Mouse (Mus musculus) left cerebral cortex, postnatal 14 days (tissue): ENCODE data around the gene Rasgef1b. TPM values are rescaled to one million over a fixed set of nuclear protein-coding genes. Genes with fewer than 3 reads are reported as not detected.
A peak's percentile ranks its signal among the peaks of the same experiment; 100 is the strongest.

ENCODE experiments used
- DNase-seq, 2 experiments: peaks; one replicate each; pipeline ENCODE4 v3.0.0; 2021 to 2022; ENCODE audit warnings: low spot score in 2 of 2, mixed read lengths in 1 of 2
- intact Hi-C: fragments of 180-260 bp; cut with DNase I; formaldehyde crosslinking; loops from one replicate; pipeline ENCODE4 v1.15.1; 2025
- total RNA-seq, 2 experiments: library from RNA; stranded (reverse); gene quantifications; 2 replicates each; pipeline ENCODE4 v1.2.3; 2021

The Rasgef1b gene
- total RNA-seq, 2 experiments from 2014 or later = 66.9 to 68.5 TPM

DNA sequence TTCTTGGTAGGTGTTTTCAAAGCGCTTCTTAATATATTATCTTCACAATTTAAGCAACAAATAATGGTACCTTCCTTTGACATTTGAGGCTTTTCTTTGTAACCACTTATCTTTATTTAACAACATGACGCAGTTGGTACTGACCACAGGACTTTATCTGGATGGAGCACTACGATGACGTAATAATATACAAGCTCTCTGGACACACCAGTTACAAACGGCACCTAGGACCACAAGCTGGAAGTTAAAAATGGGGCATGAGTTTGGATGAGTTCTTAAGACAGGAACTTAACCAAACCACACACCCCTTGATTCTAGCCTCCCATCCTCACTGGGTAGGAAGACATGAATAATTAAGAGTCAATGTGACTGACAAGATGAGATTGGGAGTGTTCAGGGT lies 369.6 kb downstream of the Rasgef1b start:
- intact Hi-C loops = no loop called here
- no peak for DNase-seq

- DNase-seq = peak; percentile 42 to 62
- intact Hi-C loops = no loop called here
Observed at GRCm38 (mm10) chr5:99354640-99355132, 374.2 kb downstream of the Rasgef1b start.

- intact Hi-C loops = no loop called here
- no peak for DNase-seq
Observed at GRCm38 (mm10) chr5:99350030-99350429, 378.8 kb downstream of the Rasgef1b start.

DNA sequence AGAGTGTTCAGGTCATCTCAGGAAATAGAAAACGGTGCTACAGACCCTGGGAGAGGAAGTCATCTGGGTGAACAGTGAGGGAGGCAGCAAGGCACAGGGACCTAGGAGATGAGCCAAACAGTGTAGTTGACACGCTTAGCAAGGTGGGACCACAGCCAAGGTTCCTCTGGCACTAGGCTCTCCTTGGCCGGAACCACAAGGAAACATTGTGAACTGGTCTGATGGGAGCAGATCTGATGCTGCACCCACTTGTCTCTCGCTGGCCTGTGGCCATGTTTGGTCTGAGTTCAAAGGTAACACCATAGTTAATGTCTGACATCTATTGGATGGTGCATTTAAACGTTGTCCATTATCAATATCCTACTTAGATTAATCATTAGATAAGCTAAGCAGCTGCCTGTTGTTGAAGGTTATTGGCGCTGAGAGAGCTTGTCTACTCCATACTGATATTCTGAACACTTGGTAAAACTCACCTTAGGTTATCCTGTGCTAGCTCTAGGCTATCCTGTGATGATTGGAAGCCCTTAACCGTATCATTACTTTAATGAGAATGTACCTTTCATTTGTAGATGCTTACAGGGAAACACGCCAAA lies 380.5 kb downstream of the Rasgef1b start:
- peak; percentile 36 to 41 for DNase-seq
- intact Hi-C loops = no loop called here

DNA sequence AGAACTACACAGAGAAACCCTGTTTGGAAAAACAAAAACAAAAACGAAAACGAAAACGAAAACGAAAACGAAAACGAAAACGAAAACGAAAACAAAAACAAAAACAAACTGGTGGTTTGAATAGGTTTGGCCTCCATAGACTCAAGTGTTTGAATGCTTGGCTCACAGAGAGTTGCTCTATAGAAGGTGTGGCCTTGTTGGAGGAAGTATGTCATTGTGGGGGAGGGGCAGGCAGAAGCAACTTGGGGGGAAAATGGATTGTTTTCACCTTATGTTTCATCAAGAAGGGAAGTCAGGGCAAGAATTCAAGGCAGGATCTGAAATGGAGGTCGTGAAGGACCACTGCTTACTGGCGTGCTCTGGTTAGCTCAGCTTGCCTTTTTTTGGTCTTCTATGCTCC lies 386.3 kb downstream of the Rasgef1b start:
- intact Hi-C loops = no loop called here
- no peak for DNase-seq

DNA sequence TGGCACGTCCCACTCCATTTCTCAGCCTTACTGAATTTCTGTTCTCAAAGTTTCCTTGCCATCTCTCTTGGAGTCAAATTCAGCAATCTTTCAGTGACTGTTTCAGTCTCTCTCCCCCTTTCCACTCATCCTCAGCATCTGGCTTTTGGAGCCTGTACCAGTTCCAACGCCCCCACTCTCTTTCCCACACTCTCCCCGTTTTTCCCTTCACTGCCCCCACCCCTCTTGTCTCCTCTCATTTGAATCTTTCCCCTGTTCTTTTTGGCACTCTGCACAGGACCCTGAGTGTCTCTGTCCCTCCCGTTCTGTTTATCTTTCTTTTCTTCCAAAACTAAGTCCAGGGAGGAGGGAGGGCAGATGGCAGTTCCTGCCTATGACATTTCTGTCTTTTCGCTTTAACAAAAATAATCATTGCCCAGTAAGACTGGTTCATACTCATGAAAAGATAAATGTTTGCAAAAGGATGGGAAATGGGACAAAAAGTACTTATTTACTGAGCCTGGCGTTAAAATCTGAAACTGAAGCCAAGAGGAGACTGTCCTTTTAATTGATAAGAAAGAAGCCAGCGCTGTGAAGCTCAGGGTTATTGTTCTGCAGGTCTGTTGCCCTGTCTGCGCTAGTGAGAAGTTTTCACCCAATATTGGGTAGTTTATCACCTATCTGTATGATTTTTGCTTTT lies 388.4 kb downstream of the Rasgef1b start:
- intact Hi-C loops = no loop called here

DNA sequence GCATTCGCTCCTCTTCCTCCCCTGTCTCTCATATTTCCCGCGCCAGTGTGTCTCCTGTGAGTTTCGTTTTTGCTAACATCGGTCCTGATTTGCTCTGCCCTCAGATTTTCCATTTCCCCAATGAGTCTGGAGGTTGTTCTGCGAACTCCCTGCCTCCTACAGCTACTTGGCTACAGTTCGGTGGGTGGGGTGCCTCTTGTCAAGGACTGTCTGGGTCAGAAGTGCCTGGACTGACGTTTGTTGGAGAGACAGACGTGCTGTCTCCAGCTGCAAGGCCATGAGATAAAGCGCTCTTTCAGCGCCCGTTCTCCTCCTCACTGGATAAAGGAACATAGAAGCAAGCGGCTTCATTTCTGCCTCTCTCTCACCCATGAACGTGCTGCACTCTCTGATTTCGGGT lies 389.1 kb downstream of the Rasgef1b start:
- intact Hi-C loops = no loop called here
- peak; percentile 26 to 29 for DNase-seq

More for the DNA sequence above, 388.4 kb downstream of the Rasgef1b start:
- peak in 1 of 2 experiments; percentile 34 for DNase-seq

DNA sequence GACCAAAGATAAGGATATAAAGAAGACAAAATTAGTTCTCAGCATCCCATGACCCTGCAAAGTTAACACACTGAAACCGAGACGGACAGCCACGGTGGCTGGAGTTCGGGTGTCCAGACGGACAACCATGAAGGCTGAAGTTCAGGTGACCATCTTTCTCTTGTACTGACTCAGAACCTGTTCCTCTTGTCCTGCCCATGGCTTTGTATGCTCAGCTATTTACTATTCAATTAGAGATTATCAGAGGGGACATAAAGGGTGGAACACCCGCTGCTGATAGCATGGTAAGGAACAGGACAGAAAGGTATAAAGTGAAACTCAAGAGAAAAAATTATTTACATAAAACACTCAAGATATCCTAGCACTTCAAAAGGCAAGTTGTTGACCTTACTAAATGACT lies 390.0 kb downstream of the Rasgef1b start:
- no peak for DNase-seq
- intact Hi-C loops = no loop called here

- intact Hi-C loops = no loop called here
- no peak for DNase-seq
Observed at GRCm38 (mm10) chr5:99336427-99336826, 392.4 kb downstream of the Rasgef1b start.

GRCm38 (mm10) chr5:99334017-99334416 lies 394.8 kb downstream of the Rasgef1b start:
- DNase-seq = no peak

DNA sequence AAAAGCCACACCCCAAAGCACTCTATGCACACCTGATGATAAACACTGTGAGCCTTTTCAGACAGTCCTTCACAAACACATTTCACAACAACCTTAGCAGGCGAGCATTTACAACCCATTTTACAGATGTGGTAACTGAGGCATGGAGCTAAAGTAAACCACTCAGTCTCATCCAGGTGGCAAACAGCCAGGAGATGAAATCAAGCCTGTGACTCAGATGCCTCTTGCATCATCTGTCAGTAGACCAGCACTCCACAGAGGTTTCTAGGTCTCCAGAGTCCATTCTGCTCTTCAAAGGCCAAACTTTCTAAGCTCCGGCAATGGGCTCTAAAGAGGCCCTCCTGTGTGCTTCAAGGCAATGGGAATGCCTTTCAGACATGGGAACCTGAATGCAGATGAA lies 396.8 kb downstream of the Rasgef1b start:
- intact Hi-C loops = no loop called here
- DNase-seq = no peak

More at GRCm38 (mm10) chr5:99334017-99334416, 394.8 kb downstream of the Rasgef1b start:
- intact Hi-C loops = no loop called here

GRCm38 (mm10) chr5:99329065-99329464 lies 399.8 kb downstream of the Rasgef1b start:
- no peak for DNase-seq
- intact Hi-C loops = no loop called here

GRCm38 (mm10) chr5:99327019-99327418 lies 401.8 kb downstream of the Rasgef1b start:
- intact Hi-C loops = no loop called here
- no peak for DNase-seq

DNA sequence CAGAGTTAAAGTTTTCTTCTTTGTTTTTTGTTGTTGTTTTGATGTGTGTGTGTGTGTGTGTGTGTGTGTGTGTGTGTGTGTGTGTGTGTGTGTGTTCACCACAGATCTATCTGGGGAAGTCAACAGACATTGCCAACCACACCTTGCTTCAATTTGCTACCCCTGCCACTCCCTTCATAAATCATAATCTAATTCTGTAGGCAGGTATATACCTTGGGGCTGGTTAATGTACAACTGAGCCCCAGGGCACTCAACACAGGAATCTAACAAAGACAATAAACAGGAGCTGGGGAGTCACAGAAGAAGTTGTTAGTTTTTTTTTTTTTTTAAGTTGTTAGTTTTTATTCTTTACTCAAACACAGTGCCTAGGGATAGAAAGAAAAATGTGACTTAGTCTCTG lies 403.6 kb downstream of the Rasgef1b start:
- intact Hi-C loops = no loop called here
- no peak for DNase-seq

DNA sequence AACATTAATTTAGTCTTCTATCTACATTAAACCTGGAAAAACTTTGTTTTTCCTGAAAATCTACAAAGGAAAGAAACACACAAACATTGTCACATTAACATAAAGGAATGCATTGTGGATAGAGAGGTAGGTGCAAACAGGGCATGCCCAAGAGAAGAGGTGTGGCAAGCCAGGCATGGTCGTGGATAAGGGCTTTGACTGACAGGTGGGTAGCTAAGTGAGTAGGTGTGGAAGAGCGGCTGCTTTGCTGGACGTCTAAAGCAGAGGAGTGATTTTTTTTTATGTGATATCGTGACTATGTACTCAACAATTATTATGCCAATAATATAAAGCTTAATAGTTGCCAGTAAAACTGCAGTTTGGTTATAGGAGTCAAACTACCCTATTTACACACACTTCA lies 408.1 kb downstream of the Rasgef1b start:
- no peak for DNase-seq
- intact Hi-C loops = no loop called here

GRCm38 (mm10) chr5:99297939-99298338 lies 430.9 kb downstream of the Rasgef1b start:
- intact Hi-C loops = no loop called here
- DNase-seq = no peak

DNA sequence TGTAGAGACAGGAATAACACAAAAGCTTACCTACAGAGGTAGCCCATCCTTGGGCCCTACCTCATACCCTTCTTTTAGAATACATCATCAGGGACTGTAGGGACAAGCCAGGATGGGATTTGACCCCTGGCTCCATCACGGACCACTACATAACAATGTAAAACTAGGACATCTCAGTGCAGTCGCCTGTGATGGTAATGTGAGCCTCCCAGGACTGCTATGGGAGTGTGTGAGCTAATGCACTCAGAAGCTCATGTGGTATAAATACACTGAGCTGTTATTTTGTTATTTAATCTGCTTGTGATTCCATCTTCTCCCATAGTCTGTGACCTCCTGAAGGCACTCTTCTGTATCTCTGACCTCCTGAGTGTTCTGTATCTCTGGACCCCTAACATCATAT lies 432.5 kb downstream of the Rasgef1b start:
- no peak for DNase-seq
- intact Hi-C loops = no loop called here

GRCm38 (mm10) chr5:99292287-99292851 lies 436.5 kb downstream of the Rasgef1b start:
- no peak for DNase-seq
- intact Hi-C loops = no loop called here

DNA sequence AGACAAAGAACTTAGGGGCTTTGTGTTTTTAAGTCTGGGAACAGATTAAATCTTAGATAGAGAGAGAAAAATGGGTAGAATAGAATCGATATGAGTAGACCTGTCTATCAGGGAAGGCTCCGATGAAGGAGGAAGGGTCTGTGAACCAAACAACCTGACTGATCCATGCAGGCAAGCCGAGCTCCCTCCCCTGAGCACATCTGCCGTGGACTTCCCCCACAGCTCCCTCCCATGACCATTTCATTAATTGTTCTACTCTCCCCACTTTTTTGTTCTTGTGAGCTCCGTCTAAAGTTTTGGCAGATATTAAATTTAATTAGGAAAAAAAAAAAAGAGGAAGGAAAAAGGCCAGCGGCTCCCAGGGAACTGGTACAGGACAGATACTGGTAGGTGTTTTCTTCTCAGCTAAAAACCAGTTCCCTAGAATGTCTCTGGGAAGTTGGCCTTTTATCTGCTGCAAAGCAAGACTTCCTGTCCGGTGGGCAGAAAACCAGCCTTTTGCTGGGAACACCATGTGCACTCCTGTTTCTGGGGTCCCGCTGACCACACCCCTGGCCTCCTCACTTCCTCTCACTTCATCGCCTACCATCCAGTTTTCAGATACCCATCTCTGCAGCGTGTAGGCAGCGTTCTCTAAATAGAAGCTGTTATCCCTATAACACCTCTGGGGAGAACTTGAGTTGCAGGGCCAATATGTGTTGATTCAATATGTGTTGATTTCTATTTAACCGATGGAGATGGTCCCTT lies 437.6 kb downstream of the Rasgef1b start:
- no peak for DNase-seq
- intact Hi-C loops = no loop called here

DNA sequence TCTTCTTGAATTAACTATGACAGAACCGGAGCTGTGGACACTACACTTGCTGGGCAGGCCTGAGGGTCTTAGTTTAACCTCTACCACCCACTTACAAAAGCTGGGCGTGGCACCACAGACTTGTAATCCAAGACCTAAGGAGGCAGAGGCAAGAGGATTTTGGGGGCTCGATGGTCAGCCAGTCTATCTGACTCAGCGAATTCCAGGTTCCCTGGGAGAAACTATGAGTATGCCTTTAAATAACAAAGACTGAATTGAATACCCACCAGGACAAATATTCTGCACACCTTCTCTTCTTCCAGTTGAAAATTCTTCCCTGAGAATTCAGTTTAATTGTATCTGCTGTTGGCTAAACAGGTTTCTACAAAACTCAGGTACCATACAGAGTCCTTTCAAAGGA lies 440.6 kb downstream of the Rasgef1b start:
- intact Hi-C loops = no loop called here
- no peak for DNase-seq
